Mouse (Mus musculus): ENCODE data around the gene Spats2. TPM values are rescaled to one million over a fixed set of nuclear protein-coding genes. Genes with fewer than 3 reads are reported as not detected.

Gene Spats2
- total RNA-seq, 2 experiments from 2014 or later = 0.61 TPM; not detected in 1

GRCm38 (mm10) chr15:99096831-99097500 is 28.8 kb upstream of the Spats2 start:
- ATAC-seq (replicated peaks; ENCODE audit: low FRiP score, low TSS enrichment, poor library complexity, severe bottlenecking) = no peak

GRCm38 (mm10) chr15:99097840-99098492 is 27.8 kb upstream of the Spats2 start:
- ATAC-seq (replicated peaks; ENCODE audit: low FRiP score, low TSS enrichment, poor library complexity, severe bottlenecking) = no peak

- ATAC-seq (replicated peaks; ENCODE audit: low FRiP score, low TSS enrichment, poor library complexity, severe bottlenecking) = no peak
These were observed 27.2 kb upstream of the Spats2 start for GRCm38 (mm10) chr15:99098493-99098861.

- peak; percentile 71 for ATAC-seq (replicated peaks; ENCODE audit: low FRiP score, low TSS enrichment, poor library complexity, severe bottlenecking)
These were observed 26.6 kb upstream of the Spats2 start for GRCm38 (mm10) chr15:99099139-99099556.

- ATAC-seq (replicated peaks; ENCODE audit: low FRiP score, low TSS enrichment, poor library complexity, severe bottlenecking) = no peak
These were observed 25.7 kb upstream of the Spats2 start for GRCm38 (mm10) chr15:99099984-99100383.

GRCm38 (mm10) chr15:99105238-99105637 is 20.5 kb upstream of the Spats2 start:
- ATAC-seq (replicated peaks; ENCODE audit: low FRiP score, low TSS enrichment, poor library complexity, severe bottlenecking) = no peak

- ATAC-seq (replicated peaks; ENCODE audit: low FRiP score, low TSS enrichment, poor library complexity, severe bottlenecking) = no peak
These were observed 17.9 kb upstream of the Spats2 start for GRCm38 (mm10) chr15:99107866-99108265.

- no peak for ATAC-seq (replicated peaks; ENCODE audit: low FRiP score, low TSS enrichment, poor library complexity, severe bottlenecking)
These were observed 14.6 kb upstream of the Spats2 start for GRCm38 (mm10) chr15:99111139-99111538.

GRCm38 (mm10) chr15:99111809-99112208 is 13.9 kb upstream of the Spats2 start:
- no peak for ATAC-seq (replicated peaks; ENCODE audit: low FRiP score, low TSS enrichment, poor library complexity, severe bottlenecking)

GRCm38 (mm10) chr15:99112843-99113395 is 12.8 kb upstream of the Spats2 start:
- ATAC-seq (replicated peaks; ENCODE audit: low FRiP score, low TSS enrichment, poor library complexity, severe bottlenecking) = no peak

- no peak for ATAC-seq (replicated peaks; ENCODE audit: low FRiP score, low TSS enrichment, poor library complexity, severe bottlenecking)
These were observed 12.2 kb upstream of the Spats2 start for GRCm38 (mm10) chr15:99113396-99113975.

- no peak for ATAC-seq (replicated peaks; ENCODE audit: low FRiP score, low TSS enrichment, poor library complexity, severe bottlenecking)
These were observed 11.2 kb upstream of the Spats2 start for GRCm38 (mm10) chr15:99114312-99115064.

- ATAC-seq (replicated peaks; ENCODE audit: low FRiP score, low TSS enrichment, poor library complexity, severe bottlenecking) = no peak
These were observed 10.7 kb upstream of the Spats2 start for GRCm38 (mm10) chr15:99115065-99115423.

GRCm38 (mm10) chr15:99116539-99116938 is 9.2 kb upstream of the Spats2 start:
- ATAC-seq (replicated peaks; ENCODE audit: low FRiP score, low TSS enrichment, poor library complexity, severe bottlenecking) = no peak

- no peak for ATAC-seq (replicated peaks; ENCODE audit: low FRiP score, low TSS enrichment, poor library complexity, severe bottlenecking)
These were observed 4.9 kb upstream of the Spats2 start for GRCm38 (mm10) chr15:99120814-99121213.

GRCm38 (mm10) chr15:99122642-99123041 is 3.1 kb upstream of the Spats2 start:
- ATAC-seq (replicated peaks; ENCODE audit: low FRiP score, low TSS enrichment, poor library complexity, severe bottlenecking) = no peak

GRCm38 (mm10) chr15:99126081-99126815 is 532 bp downstream of the Spats2 start:
- ATAC-seq (replicated peaks; ENCODE audit: low FRiP score, low TSS enrichment, poor library complexity, severe bottlenecking) = no peak

GRCm38 (mm10) chr15:99126816-99127365 is 1.2 kb downstream of the Spats2 start:
- no peak for ATAC-seq (replicated peaks; ENCODE audit: low FRiP score, low TSS enrichment, poor library complexity, severe bottlenecking)

All from megakaryocyte-erythroid progenitor cell, adult 5-6 weeks (primary cell).